Mouse (Mus musculus) hindbrain, embryonic 16.5 days (tissue): Measurements from ENCODE around the gene Fam219a. TPM values are rescaled to one million over a fixed set of nuclear protein-coding genes. Genes with fewer than 3 reads are reported as not detected.

ENCODE experiments used
- ATAC-seq: fragments of 200-750 bp; cut with Nextera tagmentation; 2 replicates; pipeline ENCODE4 v1.8.0; 2017; ENCODE audit warnings: moderate TSS enrichment, moderate library complexity
- H3K27ac ChIP-seq: fragments of 300-500 bp; sonication (generic); 2 replicates; pipeline ENCODE4 v1.5.1; 2014; ENCODE audit warnings: low read depth, mild to moderate bottlenecking, control low read depth, low read length, moderate library complexity
- H3K27me3 ChIP-seq: fragments of 300-500 bp; sonication (generic); replicated peaks from 2 replicates; pipeline ENCODE4 v1.6.1; 2014; ENCODE audit warnings: low read length; ENCODE audit not compliant: control insufficient read depth, insufficient read depth
- H3K36me3 ChIP-seq: fragments of 300-500 bp; sonication (generic); 2 replicates; pipeline ENCODE4 v1.6.1; 2014; ENCODE audit warnings: mild to moderate bottlenecking, low read length, moderate library complexity, mixed read lengths; ENCODE audit not compliant: control insufficient read depth, insufficient read depth
- H3K4me1 ChIP-seq: fragments of 300-500 bp; sonication (generic); 2 replicates; pipeline ENCODE4 v1.6.1; 2014; ENCODE audit warnings: low read depth, low read length; ENCODE audit not compliant: control insufficient read depth, insufficient read depth
- H3K4me2 ChIP-seq: fragments of 300-500 bp; sonication (generic); 2 replicates; pipeline ENCODE4 v1.6.1; 2014; ENCODE audit warnings: mild to moderate bottlenecking, low read length, control low read depth, moderate library complexity
- H3K4me3 ChIP-seq: fragments of 300-500 bp; sonication (generic); 2 replicates; pipeline ENCODE4 v1.5.1; 2014; ENCODE audit warnings: mild to moderate bottlenecking, low read length, control low read depth, moderate library complexity
- H3K9ac ChIP-seq: fragments of 300-500 bp; sonication (generic); 2 replicates; pipeline ENCODE4 v1.6.1; 2014; ENCODE audit warnings: low read depth, mild to moderate bottlenecking, control low read depth, low read length, moderate library complexity
- H3K9me3 ChIP-seq: fragments of 300-500 bp; sonication (generic); 2 replicates; pipeline ENCODE4 v1.6.1; 2014; ENCODE audit warnings: mild to moderate bottlenecking, low read length, moderate library complexity; ENCODE audit not compliant: control insufficient read depth
- WGBS: fragments of 180-500 bp; shearing (Covaris S2); extraction: QIAGEN DNeasy Blood & Tissue Kit; methylation state at CpG from one replicate; pipeline ENCODE4 v1.1.7; 2014; 5-methylcytosine and 5-hydroxymethylcytosine counted together
- polyA plus RNA-seq: library from polyadenylated mRNA; unstranded; fragments of >200 nt; fragmentation: Nextera tagmentation; extraction: Ambion mirVana; gene quantifications from 2 replicates; pipeline ENCODE4 v1.2.1, GENCODE M21; 2015

Gene Fam219a
- polyA plus RNA-seq, 1 experiment from 2014 or later, result 14.8 TPM

GRCm38 (mm10) chr4:41532420-41532819 is 36.9 kb downstream of the Fam219a start:
- Histone ChIP-seq H3K36me3 (no peaks in the 10 kb centered on the region), H3K4me1 (peaks cover 15% of the 10 kb centered on the region), H3K27me3 (no peaks in the 10 kb centered on the region), H3K4me3 (no peak overlapping the region), H3K4me2 (no peak overlapping the region), H3K27ac (no peak overlapping the region), H3K9me3 (no peaks in the 10 kb centered on the region), H3K9ac (no peak overlapping the region)
- WGBS, result 45% methylated on average over 6 of the region's 6 CpGs
- no peak for ATAC-seq

GRCm38 (mm10) chr4:41527996-41528395 is 41.3 kb downstream of the Fam219a start:
- no peak overlapping the region for H3K4me2 ChIP-seq
- WGBS, result 9% methylated on average over 8 of the region's 8 CpGs
- H3K9me3 ChIP-seq, result no peaks in the 10 kb centered on the region
- no peaks in the 10 kb centered on the region for H3K27me3 ChIP-seq
- no peak for ATAC-seq
- no peak overlapping the region for H3K27ac ChIP-seq
- H3K9ac ChIP-seq, result no peak overlapping the region
- peaks cover 30% of the 10 kb centered on the region for H3K4me1 ChIP-seq
- no peak overlapping the region for H3K4me3 ChIP-seq
- no peaks in the 10 kb centered on the region for H3K36me3 ChIP-seq

- 22% methylated on average over 13 of the region's 13 CpGs for WGBS
- Histone ChIP-seq H3K4me3 (no peak overlapping the region), H3K36me3 (no peaks in the 10 kb centered on the region), H3K9ac (peak overlapping the region; percentile 15; the same call in 1 of the 2 replicates), H3K9me3 (no peaks in the 10 kb centered on the region), H3K4me1 (peaks cover 30% of the 10 kb centered on the region), H3K27me3 (no peaks in the 10 kb centered on the region), H3K4me2 (no peak overlapping the region), H3K27ac (no peak overlapping the region; the same call in 1 of the 2 replicates)
- 0 out of 2 replicates have a peak, but pooled peaks have one; percentile 3 for ATAC-seq
Observed at GRCm38 (mm10) chr4:41527076-41527475, 42.3 kb downstream of the Fam219a start.

GRCm38 (mm10) chr4:41526553-41526952 is 42.8 kb downstream of the Fam219a start:
- Histone ChIP-seq H3K9me3 (no peaks in the 10 kb centered on the region), H3K9ac (no peak overlapping the region), H3K27ac (peak overlapping the region; percentile 35; the same call in 1 of the 2 replicates), H3K4me2 (no peak overlapping the region), H3K27me3 (no peaks in the 10 kb centered on the region), H3K4me3 (no peak overlapping the region), H3K36me3 (no peaks in the 10 kb centered on the region), H3K4me1 (peaks cover 30% of the 10 kb centered on the region)
- WGBS, result 15% methylated on average over 7 of the region's 7 CpGs
- 0 out of 2 replicates have a peak, but pooled peaks have one; percentile 19 for ATAC-seq

- WGBS, result 82% methylated on average over 9 of the region's 9 CpGs
- no peak overlapping the region for H3K4me2 ChIP-seq
- no peak overlapping the region for H3K4me3 ChIP-seq
- no peaks in the 10 kb centered on the region for H3K27me3 ChIP-seq
- peaks cover 5% of the 10 kb centered on the region; the same call in 1 of the 2 replicates for H3K36me3 ChIP-seq
- H3K4me1 ChIP-seq, result peaks cover 30% of the 10 kb centered on the region
- no peak for ATAC-seq
- H3K9me3 ChIP-seq, result no peaks in the 10 kb centered on the region
- H3K27ac ChIP-seq, result no peak overlapping the region
- no peak overlapping the region for H3K9ac ChIP-seq
Observed at GRCm38 (mm10) chr4:41524829-41525228, 44.5 kb downstream of the Fam219a start.

- H3K27ac ChIP-seq, result no peak overlapping the region
- no peaks in the 10 kb centered on the region for H3K9me3 ChIP-seq
- H3K4me3 ChIP-seq, result no peak overlapping the region
- no peak for ATAC-seq
- H3K36me3 ChIP-seq, result peaks cover 6% of the 10 kb centered on the region; the same call in 1 of the 2 replicates
- H3K27me3 ChIP-seq, result no peaks in the 10 kb centered on the region
- peaks cover 29% of the 10 kb centered on the region for H3K4me1 ChIP-seq
- no peak overlapping the region for H3K4me2 ChIP-seq
- no peak overlapping the region for H3K9ac ChIP-seq
- WGBS, result 81% methylated on average over 7 of the region's 7 CpGs
Observed at GRCm38 (mm10) chr4:41523839-41524238, 45.5 kb downstream of the Fam219a start.

GRCm38 (mm10) chr4:41522788-41523187 is 46.5 kb downstream of the Fam219a start:
- no peak for ATAC-seq
- WGBS, result 53% methylated on average over 5 of the region's 5 CpGs
- no peak overlapping the region for H3K4me2 ChIP-seq

GRCm38 (mm10) chr4:41522136-41522535 is 47.2 kb downstream of the Fam219a start:
- Histone ChIP-seq H3K9ac (no peak overlapping the region), H3K27me3 (no peaks in the 10 kb centered on the region), H3K4me3 (no peak overlapping the region), H3K4me2 (no peak overlapping the region), H3K4me1 (peaks cover 12% of the 10 kb centered on the region), H3K36me3 (peaks cover 10% of the 10 kb centered on the region), H3K9me3 (no peaks in the 10 kb centered on the region), H3K27ac (no peak overlapping the region)
- WGBS, result 72% methylated on average over 6 of the region's 6 CpGs
- no peak for ATAC-seq

More at GRCm38 (mm10) chr4:41522788-41523187, 46.5 kb downstream of the Fam219a start:
- Histone ChIP-seq H3K36me3 (peaks cover 10% of the 10 kb centered on the region), H3K4me1 (peaks cover 19% of the 10 kb centered on the region), H3K9me3 (no peaks in the 10 kb centered on the region), H3K4me3 (no peak overlapping the region), H3K9ac (no peak overlapping the region), H3K27ac (no peak overlapping the region), H3K27me3 (no peaks in the 10 kb centered on the region)

GRCm38 (mm10) chr4:41520641-41521040 is 48.7 kb downstream of the Fam219a start:
- ATAC-seq, result no peak
- peaks cover 10% of the 10 kb centered on the region for H3K36me3 ChIP-seq
- H3K4me3 ChIP-seq, result no peak overlapping the region
- no peak overlapping the region for H3K4me2 ChIP-seq
- H3K27me3 ChIP-seq, result no peaks in the 10 kb centered on the region
- 58% methylated on average over 14 of the region's 14 CpGs for WGBS
- no peaks in the 10 kb centered on the region for H3K4me1 ChIP-seq
- H3K9me3 ChIP-seq, result no peaks in the 10 kb centered on the region
- H3K9ac ChIP-seq, result no peak overlapping the region
- no peak overlapping the region for H3K27ac ChIP-seq

- no peaks in the 10 kb centered on the region for H3K4me1 ChIP-seq
- ATAC-seq, result no peak
Observed at GRCm38 (mm10) chr4:41519195-41519594, 50.1 kb downstream of the Fam219a start.

More at GRCm38 (mm10) chr4:41519195-41519594, 50.1 kb downstream of the Fam219a start:
- Histone ChIP-seq H3K4me2 (no peak overlapping the region), H3K36me3 (peaks cover 10% of the 10 kb centered on the region), H3K27ac (no peak overlapping the region), H3K9me3 (no peaks in the 10 kb centered on the region), H3K4me3 (no peak overlapping the region), H3K9ac (no peak overlapping the region), H3K27me3 (no peaks in the 10 kb centered on the region)
- WGBS, result 89% methylated on average over 5 of the region's 5 CpGs
